8 mouse cellular contexts compared by ENCODE assay signal in genomic region chr11:77486798-77487197, GRCm38 (mm10). TPM values are rescaled to one million over a fixed set of nuclear protein-coding genes. Genes with fewer than 3 reads are reported as not detected.
DNase-seq lines count a peak whose midpoint lies in the region; ATAC-seq and TF ChIP-seq lines count a peak whose summit lies in the region.

No protein-coding gene starts in this region.

- peak overlapping the region; percentile 7; the same call in 1 of the 2 replicates for H3K4me2 ChIP-seq in heart, embryonic 13.5 days
- H3K4me2 ChIP-seq in heart, embryonic 12.5 days, result no peak overlapping the region
- H3K4me2 ChIP-seq in hindbrain, postnatal 0 days (ENCODE audit: low read depth, low read length), result peak overlapping the region; percentile 94
- H3K4me2 ChIP-seq in stomach, postnatal 0 days (replicated peaks; ENCODE audit: low read depth), result no peak overlapping the region
- no peak overlapping the region for H3K4me2 ChIP-seq in liver, embryonic 12.5 days

- peak; percentile 50 for TF ChIP-seq CTCF in hindbrain, postnatal 0 days (IDR thresholded peaks at IDR 0.05; ENCODE audit: low read depth)
- TF ChIP-seq CTCF in stomach, postnatal 0 days (IDR thresholded peaks at IDR 0.05; ENCODE audit: low read depth), result peak; percentile 39

- no peak overlapping the region for H3K27ac ChIP-seq in heart, embryonic 13.5 days (replicated peaks)
- no peak overlapping the region for H3K27ac ChIP-seq in heart, embryonic 12.5 days (ENCODE audit: poor library complexity, severe bottlenecking)
- peak overlapping the region; percentile 60 for H3K27ac ChIP-seq in hindbrain, postnatal 0 days
- H3K27ac ChIP-seq in stomach, postnatal 0 days (replicated peaks), result no peak overlapping the region
- no peak overlapping the region for H3K27ac ChIP-seq in liver, embryonic 12.5 days

- WGBS in heart, embryonic 13.5 days, result 67% methylated on average over 5 of the region's 5 CpGs
- 70% methylated on average over 5 of the region's 5 CpGs for WGBS in heart, embryonic 12.5 days
- 7% methylated on average over 5 of the region's 5 CpGs for WGBS in hindbrain, postnatal 0 days
- 57% methylated on average over 5 of the region's 5 CpGs for WGBS in stomach, postnatal 0 days
- 82% methylated on average over 5 of the region's 5 CpGs for WGBS in liver, embryonic 12.5 days (ENCODE audit: insufficient replicate concordance)

- H3K36me3 ChIP-seq in heart, embryonic 13.5 days, result no peaks in the 10 kb centered on the region
- no peaks in the 10 kb centered on the region for H3K36me3 ChIP-seq in heart, embryonic 12.5 days
- no peaks in the 10 kb centered on the region for H3K36me3 ChIP-seq in hindbrain, postnatal 0 days (ENCODE audit: insufficient read depth, low read length)
- no peaks in the 10 kb centered on the region for H3K36me3 ChIP-seq in stomach, postnatal 0 days (ENCODE audit: control insufficient read depth, insufficient read depth, low read length)
- no peaks in the 10 kb centered on the region for H3K36me3 ChIP-seq in liver, embryonic 12.5 days

- H3K4me1 ChIP-seq in heart, embryonic 13.5 days, result peaks cover 68% of the 10 kb centered on the region
- peaks cover 46% of the 10 kb centered on the region for H3K4me1 ChIP-seq in heart, embryonic 12.5 days (replicated peaks)
- H3K4me1 ChIP-seq in hindbrain, postnatal 0 days (ENCODE audit: insufficient read depth, low read length), result peaks cover 43% of the 10 kb centered on the region
- H3K4me1 ChIP-seq in stomach, postnatal 0 days (replicated peaks; ENCODE audit: control insufficient read depth, insufficient read depth), result peaks cover 13% of the 10 kb centered on the region
- H3K4me1 ChIP-seq in liver, embryonic 12.5 days, result peaks cover 49% of the 10 kb centered on the region

- H3K27me3 ChIP-seq in heart, embryonic 13.5 days (replicated peaks), result no peaks in the 10 kb centered on the region; the same call in 1 of the 2 replicates
- H3K27me3 ChIP-seq in heart, embryonic 12.5 days (replicated peaks), result 0 out of 2 replicates have a peak, but pooled peaks cover 5% of the 10 kb centered on the region
- no peaks in the 10 kb centered on the region for H3K27me3 ChIP-seq in hindbrain, postnatal 0 days (ENCODE audit: insufficient read depth, low read length)
- no peaks in the 10 kb centered on the region for H3K27me3 ChIP-seq in stomach, postnatal 0 days (ENCODE audit: control insufficient read depth, insufficient read depth, low read length)
- peaks cover 29% of the 10 kb centered on the region for H3K27me3 ChIP-seq in liver, embryonic 12.5 days (replicated peaks)

- 0 out of 2 replicates have a peak overlapping the region, but pooled peaks have one; percentile 14 for H3K9ac ChIP-seq in heart, embryonic 13.5 days
- H3K9ac ChIP-seq in heart, embryonic 12.5 days, result no peak overlapping the region
- H3K9ac ChIP-seq in hindbrain, postnatal 0 days (replicated peaks; ENCODE audit: low read length), result peak overlapping the region; percentile 43
- no peak overlapping the region for H3K9ac ChIP-seq in stomach, postnatal 0 days (ENCODE audit: low read length)
- no peak overlapping the region for H3K9ac ChIP-seq in liver, embryonic 12.5 days

- TF ChIP-seq EP300 in stomach, postnatal 0 days (optimal IDR thresholded peaks at IDR 0.05), result no peak

- peak; percentile 77 to 84 for DNase-seq in right cerebral cortex, postnatal 10 days (ENCODE audit: low spot score in 2 of 2)
- no peak for DNase-seq in right cerebral cortex, postnatal 36 days (ENCODE audit: low spot score in 2 of 2)
- DNase-seq in hindbrain, postnatal 0 days (ENCODE audit: low spot score), result peak; percentile 86
- DNase-seq in stomach, postnatal 0 days (ENCODE audit: low spot score), result no peak
- DNase-seq in gastrocnemius, postnatal 10 days, result no peak

- H3K9me3 ChIP-seq in heart, embryonic 13.5 days, result no peaks in the 10 kb centered on the region
- H3K9me3 ChIP-seq in heart, embryonic 12.5 days (replicated peaks), result no peaks in the 10 kb centered on the region
- no peaks in the 10 kb centered on the region for H3K9me3 ChIP-seq in hindbrain, postnatal 0 days (ENCODE audit: low read length)
- H3K9me3 ChIP-seq in stomach, postnatal 0 days (ENCODE audit: control insufficient read depth, low read length), result no peaks in the 10 kb centered on the region
- no peaks in the 10 kb centered on the region for H3K9me3 ChIP-seq in liver, embryonic 12.5 days (replicated peaks)

- no peak for ATAC-seq in heart, embryonic 13.5 days (ENCODE audit: extremely low read depth, insufficient number of reproducible peaks, low FRiP score, low TSS enrichment)
- no peak for ATAC-seq in heart, embryonic 12.5 days (ENCODE audit: insufficient number of reproducible peaks, low FRiP score)
- ATAC-seq in hindbrain, postnatal 0 days, result peak; percentile 36; the same call in 1 of the 2 replicates
- ATAC-seq in stomach, postnatal 0 days (ENCODE audit: low FRiP score, low TSS enrichment), result no peak
- no peak for ATAC-seq in liver, embryonic 12.5 days

- H3K4me3 ChIP-seq in heart, embryonic 13.5 days, result no peak overlapping the region
- H3K4me3 ChIP-seq in heart, embryonic 12.5 days, result no peak overlapping the region
- peak overlapping the region; percentile 11 for H3K4me3 ChIP-seq in hindbrain, postnatal 0 days (ENCODE audit: low read length)
- no peak overlapping the region for H3K4me3 ChIP-seq in stomach, postnatal 0 days (ENCODE audit: low read depth, low read length)
- H3K4me3 ChIP-seq in liver, embryonic 12.5 days, result no peak overlapping the region

RNA-seq across cellular contexts. Expression of gene Ankrd13b, which starts 2.7 kb away (rescaled TPM):
- polyA plus RNA-seq in heart, embryonic 13.5 days (2015; fragmentation: Nextera tagmentation; extraction: Ambion mirVana), result 2.6 and 3.3 TPM in 2 replicates
- polyA plus RNA-seq in heart, embryonic 12.5 days (2016; fragmentation: Nextera tagmentation; extraction: Ambion mirVana), result 3.7 and 4.8 TPM in 2 replicates
- total RNA-seq in hindbrain, postnatal 0 days (2014; rRNA removed), result 71.6 and 77.1 TPM in 2 replicates
- polyA plus RNA-seq in hindbrain, postnatal 0 days (2015; fragmentation: Nextera tagmentation; extraction: Ambion mirVana), result 27.1 and 30.6 TPM in 2 replicates
- polyA plus RNA-seq in stomach, postnatal 0 days (2015; fragmentation: Nextera tagmentation; extraction: Ambion mirVana), result 2.4 and 3.0 TPM in 2 replicates
- 2.1 and 2.5 TPM in 2 replicates for polyA plus RNA-seq in liver, embryonic 12.5 days (2016; fragmentation: Nextera tagmentation; extraction: Ambion mirVana)
- total RNA-seq in gastrocnemius, postnatal 10 days (2021), result 1 to 10 TPM; 7.2 to 9.3 TPM

RNA-seq across cellular contexts. Expression of gene Git1, which starts 6.6 kb away (rescaled TPM):
- polyA plus RNA-seq in heart, embryonic 13.5 days (2015; fragmentation: Nextera tagmentation; extraction: Ambion mirVana), result 7.8 and 7.9 TPM in 2 replicates
- 9.3 and 10.2 TPM in 2 replicates for polyA plus RNA-seq in heart, embryonic 12.5 days (2016; fragmentation: Nextera tagmentation; extraction: Ambion mirVana)
- 126 and 127 TPM in 2 replicates for total RNA-seq in hindbrain, postnatal 0 days (2014; rRNA removed)
- 13.8 and 15.0 TPM in 2 replicates for polyA plus RNA-seq in hindbrain, postnatal 0 days (2015; fragmentation: Nextera tagmentation; extraction: Ambion mirVana)
- 5.9 and 7.9 TPM in 2 replicates for polyA plus RNA-seq in stomach, postnatal 0 days (2015; fragmentation: Nextera tagmentation; extraction: Ambion mirVana)
- polyA plus RNA-seq in liver, embryonic 12.5 days (2016; fragmentation: Nextera tagmentation; extraction: Ambion mirVana), result 3.1 and 3.2 TPM in 2 replicates
- 10 to 100 TPM; 31.5 to 39.9 TPM for total RNA-seq in gastrocnemius, postnatal 10 days (2021)

RNA-seq across cellular contexts. Expression of gene Coro6, which starts 24.6 kb away (rescaled TPM):
- 28.8 and 30.1 TPM in 2 replicates for polyA plus RNA-seq in heart, embryonic 13.5 days (2015; fragmentation: Nextera tagmentation; extraction: Ambion mirVana)
- polyA plus RNA-seq in heart, embryonic 12.5 days (2016; fragmentation: Nextera tagmentation; extraction: Ambion mirVana), result 30.1 and 32.0 TPM in 2 replicates
- total RNA-seq in hindbrain, postnatal 0 days (2014; rRNA removed), result 0.83 and 1.3 TPM in 2 replicates
- 2.1 and 2.4 TPM in 2 replicates for polyA plus RNA-seq in hindbrain, postnatal 0 days (2015; fragmentation: Nextera tagmentation; extraction: Ambion mirVana)
- polyA plus RNA-seq in stomach, postnatal 0 days (2015; fragmentation: Nextera tagmentation; extraction: Ambion mirVana), result 0.11 and 0.22 TPM in 2 replicates
- polyA plus RNA-seq in liver, embryonic 12.5 days (2016; fragmentation: Nextera tagmentation; extraction: Ambion mirVana), result not detected in 2 replicates
- 10 to 100 TPM; 61.7 to 67.7 TPM for total RNA-seq in gastrocnemius, postnatal 10 days (2021)

RNA-seq across cellular contexts. Expression of gene Abhd15, which starts 28.1 kb away (rescaled TPM):
- polyA plus RNA-seq in heart, embryonic 13.5 days (2015; fragmentation: Nextera tagmentation; extraction: Ambion mirVana), result 1.1 and 1.6 TPM in 2 replicates
- polyA plus RNA-seq in heart, embryonic 12.5 days (2016; fragmentation: Nextera tagmentation; extraction: Ambion mirVana), result 0.72 and 1.4 TPM in 2 replicates
- 3.6 and 4.7 TPM in 2 replicates for total RNA-seq in hindbrain, postnatal 0 days (2014; rRNA removed)
- 2.1 TPM in 2 replicates for polyA plus RNA-seq in hindbrain, postnatal 0 days (2015; fragmentation: Nextera tagmentation; extraction: Ambion mirVana)
- polyA plus RNA-seq in stomach, postnatal 0 days (2015; fragmentation: Nextera tagmentation; extraction: Ambion mirVana), result 1.8 and 1.9 TPM in 2 replicates
- 3.0 and 3.6 TPM in 2 replicates for polyA plus RNA-seq in liver, embryonic 12.5 days (2016; fragmentation: Nextera tagmentation; extraction: Ambion mirVana)
- under 1 TPM; 0.70 to 0.81 TPM for total RNA-seq in gastrocnemius, postnatal 10 days (2021)

RNA-seq across cellular contexts. Expression of gene Trp53i13, which starts 29.0 kb away (rescaled TPM):
- 23.5 and 27.7 TPM in 2 replicates for polyA plus RNA-seq in heart, embryonic 13.5 days (2015; fragmentation: Nextera tagmentation; extraction: Ambion mirVana)
- 29.4 and 30.2 TPM in 2 replicates for polyA plus RNA-seq in heart, embryonic 12.5 days (2016; fragmentation: Nextera tagmentation; extraction: Ambion mirVana)
- total RNA-seq in hindbrain, postnatal 0 days (2014; rRNA removed), result 13.7 and 17.8 TPM in 2 replicates
- polyA plus RNA-seq in hindbrain, postnatal 0 days (2015; fragmentation: Nextera tagmentation; extraction: Ambion mirVana), result 14.3 and 17.2 TPM in 2 replicates
- polyA plus RNA-seq in stomach, postnatal 0 days (2015; fragmentation: Nextera tagmentation; extraction: Ambion mirVana), result 19.5 and 20.9 TPM in 2 replicates
- 9.3 and 11.1 TPM in 2 replicates for polyA plus RNA-seq in liver, embryonic 12.5 days (2016; fragmentation: Nextera tagmentation; extraction: Ambion mirVana)
- total RNA-seq in gastrocnemius, postnatal 10 days (2021), result 10 to 100 TPM in 1 of 2 experiments, 1 to 10 TPM in 1; 7.7 to 10.0 TPM

Comparison
In these comparisons a context has a peak if more than half of its experiments do, and no peak if none do; other contexts are left out.
1. H3K4me2 ChIP-seq: peak in heart, embryonic 13.5 days (single experiment) and hindbrain, postnatal 0 days (single experiment); none in heart, embryonic 12.5 days (single experiment), stomach, postnatal 0 days (single experiment) and liver, embryonic 12.5 days (single experiment).
2. H3K9ac ChIP-seq: peak in heart, embryonic 13.5 days (single experiment) and hindbrain, postnatal 0 days (single experiment); none in heart, embryonic 12.5 days (single experiment), stomach, postnatal 0 days (single experiment) and liver, embryonic 12.5 days (single experiment).
3. DNase-seq: peak in right cerebral cortex, postnatal 10 days (2 of 2) and hindbrain, postnatal 0 days (single experiment); none in right cerebral cortex, postnatal 36 days (0 of 2), stomach, postnatal 0 days (single experiment) and gastrocnemius, postnatal 10 days (single experiment).